Mouse (Mus musculus): Measurements from ENCODE around the gene Porcn.

The Porcn gene

DNA sequence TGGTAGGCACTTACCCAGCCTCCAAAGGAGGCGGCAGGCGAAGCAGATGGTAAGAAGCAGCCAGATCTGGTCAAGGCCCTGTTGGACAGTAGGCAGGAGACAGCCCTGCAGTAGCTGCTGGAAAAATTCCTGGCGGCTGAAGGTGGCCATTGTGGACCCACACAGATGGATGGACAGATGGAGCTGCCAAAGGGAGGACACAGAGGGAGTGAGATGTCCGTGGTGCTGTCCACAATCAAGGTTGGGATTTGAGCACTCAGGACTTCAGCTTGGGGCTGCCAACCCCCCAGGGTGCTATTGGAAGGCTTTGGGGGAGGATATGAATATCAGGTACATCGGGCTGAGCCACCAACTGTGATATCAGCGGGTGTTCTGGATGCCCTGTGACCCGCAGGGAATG is 774 bp downstream of the Porcn start:
- DNase-seq (ENCODE audit: low spot score): no peak

DNA sequence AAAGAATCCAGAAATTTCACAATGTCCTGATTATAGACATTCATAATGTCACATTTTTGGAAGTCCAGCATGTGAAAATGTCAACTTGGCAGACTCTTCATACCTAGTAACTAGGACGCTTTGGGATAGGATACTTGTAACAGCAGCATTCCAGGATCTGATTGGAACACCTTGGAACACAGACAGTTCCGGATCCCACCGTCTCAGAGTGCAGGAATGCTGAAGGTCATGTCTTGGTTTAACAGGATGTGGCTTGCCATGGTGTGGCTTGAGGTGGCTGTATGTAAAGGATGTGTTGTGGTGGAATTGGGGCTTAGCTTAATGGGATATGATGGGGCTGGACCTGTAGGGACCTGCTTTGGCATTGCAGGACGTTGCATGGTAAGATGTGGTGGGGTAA is 1.2 kb downstream of the Porcn start:
- DNase-seq (ENCODE audit: low spot score): no peak

GRCm38 (mm10) chrX:8204076-8204475 is 2.2 kb downstream of the Porcn start:
- no peak for DNase-seq (ENCODE audit: low spot score)

DNA sequence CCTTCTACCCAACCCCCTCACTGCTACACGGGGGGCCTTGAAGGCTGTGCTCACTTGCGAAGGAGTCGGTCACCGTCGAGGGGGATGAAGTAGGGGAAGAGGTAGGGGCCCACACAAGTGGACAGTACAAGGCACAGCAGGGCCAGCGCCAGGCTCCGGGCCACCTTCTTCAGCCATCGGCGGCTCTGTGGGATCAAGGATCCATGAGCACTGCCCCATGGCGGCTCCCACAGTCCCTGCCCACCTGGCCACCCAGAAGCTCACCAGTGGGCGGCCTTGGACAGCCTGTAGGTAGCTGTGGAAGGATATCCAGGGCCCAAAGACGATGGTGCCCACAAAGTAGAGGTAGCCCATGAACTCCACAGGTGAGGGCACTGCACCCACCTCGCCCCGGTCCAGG is 3.2 kb downstream of the Porcn start:
- DNase-seq (ENCODE audit: low spot score): no peak

- DNase-seq (ENCODE audit: low spot score): no peak
Observed at GRCm38 (mm10) chrX:8193419-8193723, 13.0 kb downstream of the Porcn start, which contains the start of gene Ebp. Gene Ebp (minus strand): TSS chrX:8193512.

DNA sequence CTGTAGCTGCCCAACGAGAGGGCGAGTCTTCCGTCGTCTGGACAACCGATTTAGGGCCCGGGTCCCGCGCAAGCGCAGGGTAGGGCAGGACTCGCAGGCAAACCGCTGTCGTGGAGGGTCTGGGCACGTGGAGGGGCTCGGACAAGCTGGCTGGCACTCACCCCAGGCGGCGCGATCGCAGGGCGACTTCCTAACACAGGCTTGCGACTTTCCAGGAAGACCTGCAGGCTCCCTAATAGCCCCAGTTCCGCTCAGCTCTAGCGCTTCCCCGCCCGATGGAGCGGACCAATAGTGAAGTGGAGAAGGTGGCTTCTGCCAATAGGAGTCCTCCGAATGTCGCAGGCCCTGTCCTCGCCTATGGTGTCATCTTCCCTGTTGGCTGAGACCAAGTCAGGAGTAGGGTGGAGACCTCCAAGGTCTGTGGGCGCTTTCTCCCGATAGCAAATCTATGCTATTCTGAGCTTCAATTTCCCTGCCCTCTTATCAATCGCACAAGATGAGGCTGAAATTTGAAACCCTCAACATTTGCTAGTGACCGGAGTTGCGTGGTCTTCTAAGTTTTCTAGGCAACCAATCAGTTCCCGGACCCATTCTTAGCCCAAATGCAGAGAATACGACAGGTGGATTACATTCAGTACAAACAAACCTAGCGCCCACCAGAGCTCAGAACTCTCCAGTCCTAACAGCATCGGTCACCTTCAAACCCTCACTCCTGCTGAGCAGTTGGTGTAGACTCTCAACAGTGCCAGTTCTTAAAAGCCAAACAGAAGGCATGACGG is 13.5 kb downstream of the Porcn start:
- DNase-seq (ENCODE audit: low spot score): peak; percentile 13

- no peak for DNase-seq (ENCODE audit: low spot score)
Observed at GRCm38 (mm10) chrX:8192126-8192639, 14.1 kb downstream of the Porcn start.

DNA sequence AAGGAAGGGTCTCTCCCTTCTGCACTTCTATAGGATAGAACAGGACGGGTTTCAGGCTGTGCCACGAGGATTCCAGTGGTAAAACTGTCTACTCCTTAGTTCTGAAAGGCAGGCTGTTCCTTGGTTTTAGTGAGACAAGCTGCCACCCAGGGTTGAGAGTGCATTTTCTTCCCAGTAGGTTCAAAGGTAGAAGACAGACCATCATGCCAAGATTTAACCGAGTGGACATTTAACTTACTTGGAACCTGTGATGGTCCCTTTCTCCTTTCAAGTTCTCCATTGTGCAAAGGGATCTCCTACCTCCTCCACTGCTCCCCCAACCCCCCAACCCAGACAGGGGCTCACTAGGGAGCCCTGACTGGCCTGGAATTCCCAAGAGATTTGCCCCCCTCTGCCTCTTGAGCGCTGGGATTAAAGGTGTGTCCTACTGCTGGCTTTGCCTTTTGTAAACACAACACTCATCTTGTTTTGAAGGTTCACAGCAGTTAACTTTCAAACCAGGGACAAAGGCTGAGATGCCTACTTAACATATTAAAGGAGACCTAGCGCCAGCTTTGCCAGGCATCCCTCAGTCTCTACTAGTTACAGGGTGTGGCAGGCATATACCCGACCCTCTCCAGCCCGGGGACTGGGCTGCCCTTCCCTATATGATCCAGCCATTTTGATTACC is 23.3 kb downstream of the Porcn start:
- DNase-seq (ENCODE audit: low spot score): no peak

DNA sequence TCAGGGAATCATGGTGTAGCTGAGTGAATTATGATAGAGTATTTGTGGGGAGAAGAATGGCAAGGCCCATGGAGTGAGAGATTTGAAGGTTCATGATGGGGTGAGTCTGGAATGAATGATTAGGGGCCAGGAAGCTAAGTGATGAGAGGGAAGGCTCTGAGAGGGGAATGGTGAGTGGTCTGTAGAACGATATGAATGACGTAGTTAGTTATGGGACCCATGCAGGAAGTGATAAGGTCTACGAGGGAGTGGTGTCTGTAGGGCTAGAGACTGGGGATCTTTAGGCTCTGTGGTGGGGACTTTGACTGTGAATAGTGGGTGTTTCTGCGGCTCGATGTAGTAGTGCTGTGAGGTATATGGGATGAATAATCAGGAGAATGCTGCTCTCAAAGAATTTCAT is 26.7 kb downstream of the Porcn start:
- DNase-seq (ENCODE audit: low spot score): no peak

GRCm38 (mm10) chrX:8178871-8179270 is 27.5 kb downstream of the Porcn start:
- no peak for DNase-seq (ENCODE audit: low spot score)

GRCm38 (mm10) chrX:8175504-8176385 is 30.6 kb downstream of the Porcn start, which contains the start of gene Tbc1d25:
Gene Tbc1d25 (minus strand): TSS chrX:8176181.
- peak; percentile 17 for DNase-seq (ENCODE audit: low spot score)

GRCm38 (mm10) chrX:8175169-8175503 is 31.2 kb downstream of the Porcn start:
- DNase-seq (ENCODE audit: low spot score): no peak

DNA sequence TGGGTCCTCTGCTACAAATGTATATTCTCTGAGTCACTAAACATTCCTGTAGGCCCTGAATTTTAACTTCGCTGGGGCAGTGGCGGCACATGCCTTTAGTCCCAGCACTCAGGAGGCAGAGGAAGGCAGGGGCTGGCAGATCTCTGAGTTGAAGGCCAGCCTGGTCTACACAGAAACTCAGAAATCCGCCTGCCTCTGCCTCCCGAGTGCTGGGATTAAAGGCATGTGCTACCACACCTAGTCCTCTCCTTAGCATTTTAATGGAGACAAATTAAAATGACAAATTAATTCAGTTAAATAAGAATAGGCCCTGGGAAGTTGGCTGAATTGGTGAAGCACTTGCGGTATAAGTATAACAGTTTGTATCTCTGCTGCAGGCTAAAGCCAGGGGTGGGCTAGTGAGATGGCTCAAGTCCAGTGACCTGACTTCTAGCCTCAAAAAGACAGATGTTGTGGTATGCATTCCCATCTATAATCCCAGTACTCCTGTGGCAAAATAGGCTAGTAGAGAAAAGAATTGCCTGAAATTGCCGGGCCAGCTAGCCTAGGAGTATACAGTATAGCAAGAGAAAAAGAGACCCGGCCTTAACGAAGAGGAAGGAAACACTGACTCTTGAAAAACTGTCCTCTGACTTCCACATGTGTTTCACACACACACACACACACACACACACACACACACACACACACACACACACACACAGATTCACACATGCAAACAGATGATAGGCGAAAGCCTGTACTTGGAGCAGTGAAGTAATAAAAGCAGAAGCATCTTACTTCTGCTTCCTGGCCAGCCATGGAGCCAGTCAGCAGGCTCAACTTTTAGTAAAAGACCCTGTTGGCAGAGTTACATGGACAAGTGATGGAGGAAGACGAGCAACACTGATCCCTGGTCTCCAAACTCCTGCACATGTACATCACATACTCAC is 38.3 kb downstream of the Porcn start:
- no peak for DNase-seq (ENCODE audit: low spot score)

DNA sequence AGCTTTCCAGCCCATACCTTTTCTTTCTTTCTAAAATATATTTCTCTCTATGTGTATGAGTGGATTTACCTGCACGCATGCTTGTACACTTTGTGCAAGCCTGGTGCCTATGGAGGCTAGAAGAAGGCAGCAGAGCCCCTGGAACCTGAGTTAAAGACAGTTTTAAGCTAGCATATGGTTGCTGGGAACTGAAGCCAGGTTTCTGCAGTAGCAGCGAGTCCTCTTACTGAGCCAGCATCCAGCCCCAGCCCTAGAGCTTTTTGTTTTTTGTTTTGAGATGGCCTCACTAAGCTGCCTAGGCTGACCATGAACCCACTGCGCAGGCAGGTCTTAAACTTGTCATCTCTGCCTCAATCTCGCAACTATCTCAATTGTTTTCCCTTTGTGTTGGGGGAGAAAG is 41.9 kb downstream of the Porcn start:
- no peak for DNase-seq (ENCODE audit: low spot score)

DNA sequence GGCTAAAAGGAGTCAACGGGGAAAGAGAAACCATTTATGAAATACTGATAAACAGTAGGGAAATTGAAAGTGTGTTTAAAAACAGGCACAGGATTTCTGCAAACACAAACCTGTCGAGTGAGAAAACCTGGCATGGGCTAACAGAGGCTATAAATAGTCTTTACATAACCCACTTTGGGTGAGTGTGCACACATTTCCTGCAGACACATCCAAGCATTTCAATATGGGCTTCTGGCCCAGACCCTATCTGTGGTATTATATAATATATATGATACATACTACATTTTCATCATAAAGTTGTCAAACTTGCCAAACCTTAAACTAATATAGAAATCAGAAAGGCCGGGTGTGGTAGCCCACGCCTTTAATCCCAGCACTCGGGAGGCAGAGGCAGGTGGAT is 43.2 kb downstream of the Porcn start:
- no peak for DNase-seq (ENCODE audit: low spot score)

DNA sequence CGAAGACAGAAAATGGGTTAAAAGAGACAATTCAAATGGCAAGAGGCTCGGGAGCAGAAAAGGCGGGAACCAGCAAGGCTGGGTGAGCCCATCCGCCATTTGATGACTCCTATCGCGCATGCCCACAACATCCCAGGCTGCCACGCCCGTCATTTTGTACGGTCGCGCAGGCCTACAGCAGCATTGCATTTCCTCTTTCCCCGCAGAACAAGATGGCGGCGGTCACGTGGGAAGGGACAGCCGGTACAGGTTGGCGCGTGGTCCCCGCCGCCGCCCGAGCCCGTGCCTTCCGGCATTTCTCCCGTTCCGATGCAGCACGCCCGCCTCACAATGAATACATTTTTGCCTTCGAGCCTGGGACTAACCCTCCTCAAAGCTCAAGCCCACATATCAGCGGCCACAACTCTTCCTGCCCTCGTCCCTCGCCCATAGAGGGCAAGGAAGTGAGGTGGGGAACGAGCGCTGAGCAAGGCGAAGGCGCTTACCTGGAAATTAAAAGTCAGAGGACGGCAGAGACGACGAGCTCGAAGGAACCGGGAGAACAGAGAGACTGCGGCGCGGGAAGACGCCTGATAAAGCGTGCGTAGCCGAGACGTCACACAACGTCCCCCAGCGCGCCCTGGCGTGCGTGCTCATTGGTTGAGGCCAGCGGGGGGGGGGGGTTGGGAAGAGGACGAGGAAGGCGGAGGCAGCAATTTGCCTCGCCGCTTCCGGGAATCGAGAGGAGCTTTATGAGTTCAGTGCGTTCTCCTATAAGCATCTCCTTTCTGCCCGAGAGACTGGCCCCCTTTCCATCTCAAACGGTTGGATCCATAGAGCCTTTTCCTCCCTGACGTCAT is 61.0 kb downstream of the Porcn start, which contains the start of gene Rbm3:
Gene Rbm3, minus strand, starts transcription at position 728 of the 839 bp plus-strand sequence.
- DNase-seq (ENCODE audit: low spot score): peak; percentile 33
